ENCODE assay signal across 9 mouse cellular contexts in genomic region chr9:42573616-42574350, GRCm38 (mm10).
DNase-seq lines count a peak whose midpoint lies in the region; ATAC-seq and TF ChIP-seq lines count a peak whose summit lies in the region.
"Had no signal": no experiment of that assay in that cellular context is flagged by ENCODE, and none has a peak within 500 bp of the region (broad histone marks: within the 10 kb centered on the region; RNA-seq: fewer than 3 reads in every experiment).

No protein-coding gene starts in this region.

- no peak overlapping the region for H3K9ac ChIP-seq in heart, embryonic 13.5 days
- H3K9ac ChIP-seq in forebrain, embryonic 11.5 days (ENCODE audit: low read length): 0 out of 2 replicates have a peak overlapping the region, but pooled peaks have one; percentile 13
- H3K9ac ChIP-seq in neural tube, embryonic 14.5 days (replicated peaks; ENCODE audit: low read depth, low read length): no peak overlapping the region
- no peak overlapping the region for H3K9ac ChIP-seq in intestine, postnatal 0 days (ENCODE audit: low read depth, low read length)

- H3K36me3 ChIP-seq in heart, embryonic 13.5 days: no peaks in the 10 kb centered on the region
- no peaks in the 10 kb centered on the region for H3K36me3 ChIP-seq in forebrain, embryonic 11.5 days (ENCODE audit: control insufficient read depth, insufficient read depth, low read length)
- no peaks in the 10 kb centered on the region for H3K36me3 ChIP-seq in neural tube, embryonic 14.5 days (ENCODE audit: control insufficient read depth, insufficient read depth, low read length)
- no peaks in the 10 kb centered on the region for H3K36me3 ChIP-seq in intestine, postnatal 0 days (ENCODE audit: control insufficient read depth, insufficient read depth)

- 49% methylated on average over 14 of the region's 14 CpGs for WGBS in heart, embryonic 13.5 days
- WGBS in forebrain, embryonic 11.5 days: 35% methylated on average over 14 of the region's 14 CpGs
- WGBS in neural tube, embryonic 14.5 days: 37% methylated on average over 14 of the region's 14 CpGs
- WGBS in intestine, postnatal 0 days: 69% methylated on average over 14 of the region's 14 CpGs

- H3K4me1 ChIP-seq in heart, embryonic 13.5 days: no peaks in the 10 kb centered on the region
- H3K4me1 ChIP-seq in forebrain, embryonic 11.5 days (replicated peaks; ENCODE audit: control insufficient read depth, insufficient read depth, low read length): peaks cover 2% of the 10 kb centered on the region; the same call in 1 of the 2 replicates
- H3K4me1 ChIP-seq in neural tube, embryonic 14.5 days (ENCODE audit: control insufficient read depth, insufficient read depth, low read length): peaks cover 14% of the 10 kb centered on the region; the same call in 1 of the 2 replicates
- H3K4me1 ChIP-seq in intestine, postnatal 0 days (replicated peaks; ENCODE audit: control insufficient read depth, insufficient read depth, low read length): no peaks in the 10 kb centered on the region

- peak overlapping the region; percentile 35 for H3K4me2 ChIP-seq in heart, embryonic 13.5 days
- H3K4me2 ChIP-seq in forebrain, embryonic 11.5 days (ENCODE audit: low read depth, low read length, severe bottlenecking): peak overlapping the region; percentile 37
- H3K4me2 ChIP-seq in neural tube, embryonic 14.5 days (ENCODE audit: low read depth, low read length): 0 out of 2 replicates have a peak overlapping the region, but pooled peaks have one; percentile 5
- H3K4me2 ChIP-seq in intestine, postnatal 0 days (replicated peaks; ENCODE audit: low read depth): no peak overlapping the region

- TF ChIP-seq CTCF in intestine, postnatal 0 days (IDR thresholded peaks at IDR 0.05; ENCODE audit: low read depth): no peak

- intact Hi-C loops in left cerebral cortex, postnatal 25 days (cut with DNase I): loop anchor here (2.0 kb wide), 1 partner anchor 371 kb away; the partner anchor contains the start of gene Grik4

- peaks cover 50% of the 10 kb centered on the region for H3K27me3 ChIP-seq in heart, embryonic 13.5 days (replicated peaks)
- H3K27me3 ChIP-seq in forebrain, embryonic 11.5 days (ENCODE audit: control insufficient read depth, insufficient read depth, low read length): no peaks in the 10 kb centered on the region
- H3K27me3 ChIP-seq in neural tube, embryonic 14.5 days (ENCODE audit: control insufficient read depth, insufficient read depth, low read length): no peaks in the 10 kb centered on the region
- no peaks in the 10 kb centered on the region for H3K27me3 ChIP-seq in intestine, postnatal 0 days (replicated peaks; ENCODE audit: control insufficient read depth, insufficient read depth, low read length)

- H3K4me3 ChIP-seq in heart, embryonic 13.5 days: no peak overlapping the region
- H3K4me3 ChIP-seq in forebrain, embryonic 11.5 days (ENCODE audit: low read depth, low read length): no peak overlapping the region
- H3K4me3 ChIP-seq in neural tube, embryonic 14.5 days (ENCODE audit: low read depth, low read length): no peak overlapping the region
- H3K4me3 ChIP-seq in intestine, postnatal 0 days (ENCODE audit: low read depth, low read length): no peak overlapping the region

- DNase-seq in heart, adult 9 months (ENCODE audit: low spot score in 2 of 2): no peak
- peak; percentile 55 for DNase-seq in forebrain, embryonic 11.5 days (ENCODE audit: low spot score)
- peak; percentile 18 to 62 for DNase-seq in left cerebral cortex, postnatal 25 days (ENCODE audit: low spot score in 2 of 2)
- no peak for DNase-seq in lung, postnatal 25 days (ENCODE audit: low spot score)
- DNase-seq in lung, postnatal 36 days: no peak

- no peaks in the 10 kb centered on the region for H3K9me3 ChIP-seq in heart, embryonic 13.5 days
- no peaks in the 10 kb centered on the region for H3K9me3 ChIP-seq in forebrain, embryonic 11.5 days (ENCODE audit: control insufficient read depth, low read length)
- H3K9me3 ChIP-seq in neural tube, embryonic 14.5 days (ENCODE audit: control insufficient read depth, low read length): no peaks in the 10 kb centered on the region
- no peaks in the 10 kb centered on the region for H3K9me3 ChIP-seq in intestine, postnatal 0 days (ENCODE audit: control insufficient read depth)

- ATAC-seq in heart, embryonic 13.5 days (ENCODE audit: extremely low read depth, insufficient number of reproducible peaks, low FRiP score, low TSS enrichment): no peak
- peak; percentile 21; the same call in 1 of the 2 replicates for ATAC-seq in forebrain, embryonic 11.5 days (replicated peaks; ENCODE audit: low FRiP score)
- ATAC-seq in neural tube, embryonic 14.5 days (ENCODE audit: low read depth): peak; percentile 16; the same call in 1 of the 2 replicates
- no peak for ATAC-seq in intestine, postnatal 0 days

- H3K27ac ChIP-seq in heart, embryonic 13.5 days (replicated peaks): no peak overlapping the region
- H3K27ac ChIP-seq in forebrain, embryonic 11.5 days (ENCODE audit: low read depth, low read length): no peak overlapping the region
- H3K27ac ChIP-seq in neural tube, embryonic 14.5 days (ENCODE audit: low read depth, low read length): no peak overlapping the region
- H3K27ac ChIP-seq in intestine, postnatal 0 days (ENCODE audit: low read depth, low read length): no peak overlapping the region
- H3K27ac ChIP-seq: kidney, postnatal 0 days had no signal

Comparison
In these comparisons a context has a peak if more than half of its experiments do, and no peak if none do; other contexts are left out.
1. ATAC-seq: peak in forebrain, embryonic 11.5 days (single experiment) and neural tube, embryonic 14.5 days (single experiment); none in heart, embryonic 13.5 days (single experiment) and intestine, postnatal 0 days (single experiment).
2. DNase-seq: peak in forebrain, embryonic 11.5 days (single experiment) and left cerebral cortex, postnatal 25 days (2 of 2); none in heart, adult 9 months (0 of 2), lung, postnatal 25 days (single experiment) and lung, postnatal 36 days (single experiment).